Mouse (Mus musculus) heart, postnatal 25 days (tissue): ENCODE measurements around the gene Fam168a. TPM values are rescaled to one million over a fixed set of nuclear protein-coding genes. Genes with fewer than 3 reads are reported as not detected.
"Not testable (repeated sequence)": the region's sequence is repeated elsewhere in the genome, so short reads cannot be mapped to it uniquely, and the experiment has no call there.

Experiments used
- DNase-seq: peaks from one replicate; pipeline ENCODE4 v3.0.0; 2022; ENCODE audit warnings: low spot score
- intact Hi-C: fragments of 180-260 bp; cut with DNase I; formaldehyde crosslinking; loops from one replicate; pipeline ENCODE4 v1.15.1; 2025
- total RNA-seq, 2 experiments: library from RNA; stranded (reverse); gene quantifications; 2 replicates each; pipeline ENCODE4 v1.2.3; 2021

Gene Fam168a
- total RNA-seq, 2 experiments from 2014 or later = 39.2 to 44.9 TPM

- intact Hi-C loops = no loop called here
- DNase-seq = no peak
These were observed 13.2 kb upstream of the Fam168a start for GRCm38 (mm10) chr7:100693199-100693598.

- intact Hi-C loops = no loop called here
- DNase-seq = no peak
These were observed 6.4 kb upstream of the Fam168a start for GRCm38 (mm10) chr7:100699771-100700770.

- intact Hi-C loops = loop anchor here (2.0 to 5.0 kb wide), 2 partner anchors 22 to 90 kb away; no protein-coding TSS in a partner anchor
- no peak for DNase-seq
These were observed 547 bp downstream of the Fam168a start for GRCm38 (mm10) chr7:100706883-100707480.

- no peak for DNase-seq
- intact Hi-C loops = no loop called here
These were observed 12.3 kb downstream of the Fam168a start for GRCm38 (mm10) chr7:100718741-100719140.

- DNase-seq = no peak
- intact Hi-C loops = no loop called here
These were observed 15.8 kb downstream of the Fam168a start for GRCm38 (mm10) chr7:100722268-100722667.

- intact Hi-C loops = no loop called here
- DNase-seq = no peak
These were observed 17.2 kb downstream of the Fam168a start for GRCm38 (mm10) chr7:100723453-100724294.

GRCm38 (mm10) chr7:100727538-100728085 lies 21.2 kb downstream of the Fam168a start:
- DNase-seq = no peak
- intact Hi-C loops = no loop called here

GRCm38 (mm10) chr7:100729778-100730177 lies 23.3 kb downstream of the Fam168a start:
- no peak for DNase-seq
- intact Hi-C loops = loop anchor here (5.0 kb wide), 1 partner anchor 42 kb away; no protein-coding TSS in a partner anchor

- intact Hi-C loops = loop anchor here (5.0 kb wide), 1 partner anchor 45 kb away; no protein-coding TSS in a partner anchor
- DNase-seq = no peak
These were observed 26.1 kb downstream of the Fam168a start for GRCm38 (mm10) chr7:100732341-100733050.

GRCm38 (mm10) chr7:100733051-100733813 lies 26.8 kb downstream of the Fam168a start:
- intact Hi-C loops = loop anchor here (5.0 kb wide), 1 partner anchor 46 kb away; no protein-coding TSS in a partner anchor
- no peak for DNase-seq

GRCm38 (mm10) chr7:100734201-100734600 lies 27.8 kb downstream of the Fam168a start:
- intact Hi-C loops = loop anchor here (5.0 kb wide), 1 partner anchor 47 kb away; no protein-coding TSS in a partner anchor

GRCm38 (mm10) chr7:100734905-100735304 lies 28.5 kb downstream of the Fam168a start:
- not testable (repeated sequence) for DNase-seq
- intact Hi-C loops = loop anchor here (5.0 kb wide), 1 partner anchor 48 kb away; no protein-coding TSS in a partner anchor

More at GRCm38 (mm10) chr7:100734201-100734600, 27.8 kb downstream of the Fam168a start:
- no peak for DNase-seq

GRCm38 (mm10) chr7:100736131-100736530 lies 29.7 kb downstream of the Fam168a start:
- DNase-seq = no peak
- intact Hi-C loops = no loop called here

- no peak for DNase-seq
These were observed 37.9 kb downstream of the Fam168a start for GRCm38 (mm10) chr7:100744372-100744771.

GRCm38 (mm10) chr7:100750101-100750500 lies 43.7 kb downstream of the Fam168a start:
- no peak for DNase-seq
- intact Hi-C loops = no loop called here

More at GRCm38 (mm10) chr7:100744372-100744771, 37.9 kb downstream of the Fam168a start:
- intact Hi-C loops = no loop called here

- DNase-seq = no peak
- intact Hi-C loops = no loop called here
These were observed 52.3 kb downstream of the Fam168a start for GRCm38 (mm10) chr7:100758718-100759117.

GRCm38 (mm10) chr7:100762726-100763125 lies 56.3 kb downstream of the Fam168a start:
- intact Hi-C loops = no loop called here
- no peak for DNase-seq

GRCm38 (mm10) chr7:100767568-100767967 lies 61.1 kb downstream of the Fam168a start:
- intact Hi-C loops = no loop called here
- DNase-seq = no peak
